Mouse (Mus musculus): ENCODE measurements around the gene Impad1.

The Impad1 gene

DNA sequence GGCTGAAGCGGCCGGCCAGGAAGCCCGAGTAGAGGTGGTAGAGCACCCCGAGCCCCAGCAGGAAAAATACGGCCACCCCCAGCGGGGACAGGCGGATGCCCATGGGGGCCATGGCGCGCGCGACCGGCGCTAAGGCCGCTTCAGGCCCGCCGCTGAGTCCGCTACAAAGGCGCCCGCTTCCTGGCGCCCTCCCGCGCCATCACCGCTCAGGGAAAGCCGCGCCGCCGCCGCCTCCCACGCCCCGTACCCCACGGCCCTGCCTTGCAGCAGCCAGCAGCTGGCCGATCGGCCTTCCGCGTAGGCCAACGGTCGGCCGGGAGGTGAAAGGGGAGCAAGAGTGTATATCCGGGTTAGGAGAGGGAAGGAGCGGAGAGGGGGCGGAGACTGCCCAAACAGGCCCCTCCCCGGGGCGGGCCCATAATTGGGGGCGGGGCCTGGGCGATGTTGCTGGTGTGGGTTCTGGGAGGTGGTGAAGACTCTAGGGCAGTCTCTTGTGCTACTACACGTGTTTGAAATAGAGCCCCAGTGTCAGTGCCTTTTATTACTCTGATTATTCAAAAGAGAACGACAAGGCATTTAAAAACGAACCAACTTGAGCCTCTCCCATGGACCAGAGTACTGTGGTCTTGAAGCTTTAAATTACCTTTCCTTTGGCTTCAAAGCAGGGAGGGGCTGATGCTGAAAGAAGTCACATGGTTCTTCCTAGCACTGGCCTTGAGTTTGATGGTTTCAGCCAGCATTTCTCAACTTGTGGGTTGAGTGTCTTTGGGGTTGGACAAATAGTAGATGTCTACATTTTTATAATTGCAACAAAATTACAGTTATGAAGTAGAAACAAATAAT is at the start of gene Impad1:
Gene Impad1 (minus strand): TSS at position 364 of the 843 bp plus-strand sequence.
- DNase-seq (ENCODE audit: low spot score), result peak; percentile 89

GRCm38 (mm10) chr4:4840145-4840544 is 47.0 kb upstream of the Impad1 start:
- no peak for DNase-seq (ENCODE audit: low spot score)

- DNase-seq (ENCODE audit: low spot score), result no peak
Measured at GRCm38 (mm10) chr4:4833789-4834295, 40.7 kb upstream of the Impad1 start.

DNA sequence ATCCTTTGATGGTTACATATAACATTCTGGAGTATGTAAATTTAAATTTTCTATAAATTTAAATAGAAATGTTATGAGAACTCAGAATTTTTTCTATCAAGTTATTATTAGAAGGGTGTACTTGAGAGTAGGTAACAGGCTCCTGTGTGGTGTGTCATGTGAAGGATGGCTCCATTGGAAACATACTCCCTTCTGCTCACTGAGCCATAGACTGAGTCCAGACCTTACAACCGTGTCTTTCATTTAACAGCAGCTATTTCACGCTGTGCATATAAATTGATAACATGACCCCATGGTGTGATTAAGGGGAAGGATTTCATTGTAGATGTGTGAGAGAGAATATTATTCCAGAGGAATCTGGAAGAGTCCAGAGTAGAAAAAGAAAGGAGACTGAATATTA is 35.0 kb upstream of the Impad1 start:
- DNase-seq (ENCODE audit: low spot score), result no peak

DNA sequence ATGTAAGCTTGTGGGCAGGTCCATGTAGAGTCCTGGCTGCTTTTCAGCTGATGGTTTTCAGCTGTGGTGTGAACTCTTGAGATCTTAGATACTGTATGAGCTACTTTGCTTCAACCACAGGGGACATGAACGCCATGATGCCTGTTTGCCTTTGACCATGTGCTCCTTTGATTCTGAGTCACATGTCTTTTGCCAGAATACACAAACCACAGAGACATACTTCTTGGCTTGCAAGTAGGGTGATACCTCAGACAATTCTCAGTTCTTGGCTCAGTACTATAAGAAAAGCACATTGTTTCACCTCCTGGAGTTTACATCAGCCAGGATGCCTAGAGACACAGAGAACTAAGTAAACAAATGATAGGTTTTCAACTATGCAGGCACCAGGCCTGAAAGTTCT is 29.0 kb upstream of the Impad1 start:
- no peak for DNase-seq (ENCODE audit: low spot score)

DNA sequence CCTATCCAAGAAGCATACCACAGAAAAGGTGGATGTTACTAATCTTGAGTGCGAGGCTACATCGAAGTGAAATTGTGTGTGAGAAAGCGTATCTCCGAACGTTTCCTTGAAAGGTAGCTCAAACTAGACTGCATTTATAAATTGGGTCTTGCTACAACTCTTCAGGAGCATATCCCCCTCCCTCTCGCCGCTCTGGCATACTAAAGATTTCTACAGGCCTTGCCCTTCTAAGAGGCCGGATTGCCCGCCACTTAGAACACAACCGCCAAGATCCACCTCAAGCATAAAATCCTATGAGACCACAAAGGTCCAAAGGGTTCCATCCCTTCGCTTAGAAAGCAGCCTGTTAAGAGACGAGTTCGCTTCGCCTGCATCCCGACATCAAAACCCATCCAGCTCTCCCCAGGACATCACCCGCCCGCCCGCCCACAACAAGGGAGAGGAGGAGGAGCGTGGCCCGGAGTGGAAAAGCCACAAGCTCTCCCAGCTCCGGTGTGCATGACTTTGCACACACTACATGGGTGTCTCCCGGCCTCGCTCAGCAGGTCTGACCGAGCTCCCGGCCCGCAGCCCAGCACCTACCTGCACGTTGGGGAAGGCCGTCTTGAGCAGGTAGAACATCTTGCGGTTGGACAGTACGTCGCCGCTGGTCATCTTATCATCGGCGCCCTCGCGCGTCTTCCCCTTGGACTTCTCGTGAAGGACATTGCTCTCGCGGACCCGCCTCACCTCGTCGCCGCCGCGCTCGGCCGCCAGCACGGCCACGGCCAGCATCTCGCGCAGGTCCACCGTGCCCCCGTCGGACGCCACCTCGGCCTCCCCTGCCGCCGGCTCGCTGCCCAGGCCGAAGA is 789 bp downstream of the Impad1 start:
- peak; percentile 66 for DNase-seq (ENCODE audit: low spot score)

DNA sequence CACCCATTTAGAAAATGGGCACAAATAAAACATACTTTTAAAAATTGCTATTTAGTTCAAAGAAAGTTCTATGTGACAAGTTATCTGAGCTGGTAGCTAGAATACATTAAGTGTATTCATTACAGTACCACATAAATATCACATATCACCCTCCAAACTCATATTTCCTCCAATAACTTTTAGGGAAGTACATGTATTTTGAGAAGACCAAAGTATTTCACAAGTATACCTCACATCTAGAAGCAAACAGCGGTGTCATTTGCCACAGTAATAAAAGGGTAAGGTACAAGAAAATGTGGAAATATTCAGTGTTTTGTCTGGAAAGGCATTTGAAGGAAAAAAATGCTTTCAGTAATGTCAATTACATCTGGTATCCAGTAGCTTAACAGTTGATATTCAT is 2.0 kb downstream of the Impad1 start:
- DNase-seq (ENCODE audit: low spot score), result no peak

- DNase-seq (ENCODE audit: low spot score), result no peak
Measured at GRCm38 (mm10) chr4:4785169-4785568, 8.0 kb downstream of the Impad1 start.

GRCm38 (mm10) chr4:4784305-4784704 is 8.8 kb downstream of the Impad1 start:
- no peak for DNase-seq (ENCODE audit: low spot score)

DNA sequence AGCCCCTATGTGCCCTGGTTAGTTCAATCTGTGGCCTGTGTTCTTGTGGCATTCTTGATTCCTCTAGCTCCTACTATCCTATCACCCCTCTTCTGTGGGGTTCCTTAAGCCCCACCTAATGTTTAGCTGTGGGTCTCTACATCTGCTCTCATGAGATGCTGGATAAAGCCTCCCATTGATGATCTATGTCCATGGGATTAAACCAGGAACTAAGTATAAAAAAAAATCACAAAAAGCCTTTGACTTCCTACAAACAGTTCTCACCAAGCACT is 9.5 kb downstream of the Impad1 start:
- no peak for DNase-seq (ENCODE audit: low spot score)

- no peak for DNase-seq (ENCODE audit: low spot score)
Measured at GRCm38 (mm10) chr4:4782882-4783685, 10.1 kb downstream of the Impad1 start.

GRCm38 (mm10) chr4:4779265-4779770 is 13.8 kb downstream of the Impad1 start:
- no peak for DNase-seq (ENCODE audit: low spot score)

GRCm38 (mm10) chr4:4771523-4772114 is 21.5 kb downstream of the Impad1 start:
- DNase-seq (ENCODE audit: low spot score), result peak; percentile 34

DNA sequence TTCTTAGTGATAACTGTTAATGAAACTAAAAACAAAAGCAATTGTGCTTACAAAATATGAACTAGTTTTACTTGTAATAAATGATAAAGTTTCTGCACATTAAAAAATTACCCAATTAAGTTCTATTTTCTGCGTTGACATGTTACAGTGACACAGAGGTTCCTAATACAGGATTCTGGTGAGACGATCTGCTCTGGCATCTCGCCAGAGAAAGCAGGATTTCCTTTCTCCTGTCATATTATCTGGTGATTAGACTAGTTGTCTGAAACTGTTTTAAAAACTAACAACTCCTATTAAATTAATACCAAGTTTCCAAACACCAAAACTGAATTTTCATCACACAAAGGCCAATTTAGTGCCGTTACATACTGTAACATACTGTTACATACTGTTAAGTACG is 27.3 kb downstream of the Impad1 start:
- DNase-seq (ENCODE audit: low spot score), result no peak

DNA sequence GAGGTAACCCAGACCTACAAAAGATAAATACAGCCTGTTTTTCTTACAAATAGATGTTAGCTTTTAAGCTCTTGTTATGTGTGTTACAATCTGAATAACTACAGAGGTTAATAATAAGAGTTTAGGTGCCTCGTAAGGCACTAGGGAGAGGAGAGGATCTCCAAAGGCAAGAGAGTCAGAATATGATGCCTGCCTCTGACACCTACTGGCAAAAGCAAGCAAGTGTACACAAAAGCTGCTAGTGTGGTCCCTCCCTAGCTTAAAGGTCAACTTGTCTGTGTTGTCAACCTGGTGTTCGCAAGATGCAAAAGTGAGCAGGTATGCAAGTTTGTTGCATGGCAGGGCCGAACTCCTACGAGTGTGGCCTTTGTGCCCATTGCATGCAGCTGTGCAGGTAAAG is 34.8 kb downstream of the Impad1 start:
- peak; percentile 4 for DNase-seq (ENCODE audit: low spot score)

DNA sequence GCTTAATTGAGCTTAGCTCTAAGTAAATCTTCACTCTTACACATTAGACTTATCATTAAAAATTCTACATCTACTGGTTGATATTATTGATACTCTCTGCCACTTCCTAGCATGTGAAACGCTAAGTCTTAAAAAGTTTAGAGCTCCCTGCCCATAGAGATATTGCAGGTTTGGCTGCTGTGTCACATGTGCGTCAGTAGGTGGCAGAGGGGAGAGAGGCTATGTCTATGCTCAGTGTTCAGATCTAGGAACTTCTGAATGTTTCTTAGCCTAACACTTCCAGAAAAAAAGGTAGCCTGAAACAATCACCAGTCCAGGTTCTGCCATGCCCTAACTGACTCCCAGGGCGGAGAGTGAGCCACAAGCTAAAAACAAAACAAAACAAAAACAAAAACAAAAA is 63.7 kb downstream of the Impad1 start:
- DNase-seq (ENCODE audit: low spot score), result peak; percentile 55

GRCm38 (mm10) chr4:4726241-4726776 is 66.8 kb downstream of the Impad1 start:
- no peak for DNase-seq (ENCODE audit: low spot score)

GRCm38 (mm10) chr4:4723821-4724220 is 69.3 kb downstream of the Impad1 start:
- peak; percentile 5 for DNase-seq (ENCODE audit: low spot score)

GRCm38 (mm10) chr4:4722081-4722480 is 71.1 kb downstream of the Impad1 start:
- peak; percentile 15 for DNase-seq (ENCODE audit: low spot score)

DNA sequence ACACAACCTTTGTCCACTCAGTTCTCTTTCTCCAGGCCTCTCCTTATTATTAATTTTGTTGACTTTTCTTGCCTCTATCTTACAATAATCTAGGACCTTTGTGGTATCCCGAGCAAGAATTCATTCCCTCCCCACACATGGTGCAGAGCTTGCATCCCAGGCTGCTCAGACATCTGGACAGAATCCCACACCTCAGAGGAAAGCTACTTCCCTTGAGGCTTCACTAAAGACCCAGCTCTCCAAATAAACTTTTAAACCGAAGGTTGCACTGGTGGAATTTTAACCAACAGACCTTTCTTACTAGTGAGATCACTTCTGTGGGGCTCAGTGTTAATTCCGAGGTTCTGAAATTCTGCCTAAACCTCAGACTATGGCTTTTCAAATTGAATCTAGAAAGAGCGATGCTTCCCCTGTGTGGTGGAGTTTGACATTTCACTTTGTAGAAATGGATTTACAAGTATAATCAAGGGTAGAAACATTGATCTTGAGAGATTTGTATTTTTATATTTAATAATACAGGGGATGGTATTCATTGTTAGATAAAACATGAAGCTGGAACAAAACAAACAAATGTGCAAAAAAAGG is 75.3 kb downstream of the Impad1 start:
- peak; percentile 21 for DNase-seq (ENCODE audit: low spot score)
